Mouse (Mus musculus) CH12.LX (cell line): ENCODE measurements at regions not wholly inside any gene's neighbourhood (a gene's known extent, or its start where the extent isn't known, plus 50 kb on each side); places are given as distances from the start of the nearest gene placed in this dataset.

Experiments
- DNase-seq: peaks from one replicate; pipeline ENCODE4 v3.0.0-alpha.2; 2013; ENCODE audit errors: extremely low read depth
- H3K27ac ChIP-seq: 2 replicates; pipeline ENCODE4 v1.5.1; 2012; ENCODE audit warnings: low read depth, mild to moderate bottlenecking, control low read depth, moderate library complexity; ENCODE audit not compliant: insufficient read depth
- H3K27me3 ChIP-seq: replicated peaks from 2 replicates; pipeline ENCODE3; 2012; ENCODE audit warnings: inconsistent platforms
- H3K36me3 ChIP-seq, 2 experiments: replicated peaks in 1 of 2; 2 replicates each; pipeline versions ENCODE3 to v1.6.1; 2012; ENCODE audit warnings: inconsistent platforms in 1 of 2, low read length in 1 of 2, mild to moderate bottlenecking in 1 of 2, mixed read lengths in 1 of 2, moderate library complexity in 1 of 2; ENCODE audit not compliant: control insufficient read depth in 1 of 2, insufficient read depth in 1 of 2
- H3K4me1 ChIP-seq, 2 experiments: 2 replicates each; pipeline ENCODE4 v1.6.1; 2012; ENCODE audit warnings: inconsistent platforms in 1 of 2, moderate library complexity in 1 of 2; ENCODE audit not compliant: insufficient read depth in 2 of 2, control insufficient read depth in 1 of 2
- H3K4me2 ChIP-seq: 2 replicates; pipeline ENCODE4 v1.6.1; 2012; ENCODE audit warnings: low read depth, mild to moderate bottlenecking, control low read depth; ENCODE audit not compliant: poor library complexity, insufficient read depth, severe bottlenecking
- H3K4me3 ChIP-seq, 3 experiments: fragments of 150-350 bp in 1 of 3; sonication (generic) in 1 of 3; replicated peaks in 1 of 3; 2 replicates each; pipeline versions ENCODE3 to v1.5.1; 2011 to 2012; ENCODE audit warnings: low read depth in 2 of 3, low read length in 2 of 3, mild to moderate bottlenecking in 2 of 3, moderate library complexity in 2 of 3, control low read depth in 1 of 3, improper control_type of control experiment in 1 of 3, inconsistent platforms in 1 of 3, mixed read lengths in 1 of 3; ENCODE audit not compliant: poor library complexity in 1 of 3
- H3K79me2 ChIP-seq: replicated peaks from 2 replicates; pipeline ENCODE4 v1.6.1; 2012; ENCODE audit warnings: mild to moderate bottlenecking, moderate library complexity; ENCODE audit not compliant: control insufficient read depth, poor library complexity, insufficient read depth, severe bottlenecking; ENCODE audit errors: extremely low read depth
- H3K9ac ChIP-seq: 2 replicates; pipeline ENCODE4 v1.6.1; 2012; ENCODE audit warnings: low read depth, mild to moderate bottlenecking, control low read depth, moderate library complexity; ENCODE audit not compliant: insufficient read depth
- H3K9me3 ChIP-seq: replicated peaks from 2 replicates; pipeline ENCODE3; 2012; ENCODE audit warnings: low read length, inconsistent platforms, mixed read lengths
- ETS1 ChIP-seq: conservative IDR thresholded peaks from 2 replicates; pipeline ENCODE4 v1.6.1; 2012; ENCODE audit warnings: low read depth, mild to moderate bottlenecking, inconsistent platforms, low read length, improper control_type of control experiment, moderate library complexity
- HCFC1 ChIP-seq: IDR thresholded peaks from 2 replicates; pipeline ENCODE4 v1.6.1; 2012; ENCODE audit warnings: low read depth, mild to moderate bottlenecking, inconsistent platforms, low read length, improper control_type of control experiment
- MAFK ChIP-seq: IDR thresholded peaks from 2 replicates; pipeline ENCODE4 v1.6.1; 2011; ENCODE audit warnings: low read length, improper control_type of control experiment; ENCODE audit not compliant: insufficient replicate concordance
- MAZ ChIP-seq: IDR thresholded peaks from 2 replicates; pipeline ENCODE4 v1.6.1; 2012; ENCODE audit warnings: low read depth, mild to moderate bottlenecking, inconsistent platforms, low read length, improper control_type of control experiment, moderate library complexity
- MEF2A ChIP-seq: IDR thresholded peaks from 2 replicates; pipeline ENCODE4 v1.6.1; 2014; ENCODE audit warnings: low read depth, mild to moderate bottlenecking, inconsistent platforms, low read length, improper control_type of control experiment, borderline replicate concordance
- NRF1 ChIP-seq: IDR thresholded peaks from 2 replicates; pipeline ENCODE4 v1.6.1; 2014; ENCODE audit warnings: low read depth, mild to moderate bottlenecking, inconsistent platforms, low read length, improper control_type of control experiment, moderate library complexity
- RAD21 ChIP-seq: IDR thresholded peaks from 2 replicates; pipeline ENCODE4 v1.6.1; 2011; ENCODE audit warnings: low read depth, mild to moderate bottlenecking, low read length, improper control_type of control experiment, moderate library complexity
- SIN3A ChIP-seq: IDR thresholded peaks from 2 replicates; pipeline ENCODE4 v1.6.1; 2012; ENCODE audit warnings: low read length, improper control_type of control experiment, inconsistent platforms
- TBP ChIP-seq: conservative IDR thresholded peaks from 2 replicates; pipeline ENCODE4 v1.6.1; 2011; ENCODE audit warnings: low read depth, low read length, improper control_type of control experiment
- TCF12 ChIP-seq: IDR thresholded peaks from 2 replicates; pipeline ENCODE4 v1.6.1; 2014; ENCODE audit warnings: low read depth, mild to moderate bottlenecking, inconsistent platforms, low read length, improper control_type of control experiment
- USF2 ChIP-seq: conservative IDR thresholded peaks from 2 replicates; pipeline ENCODE4 v1.6.1; 2011; ENCODE audit warnings: low read depth, low read length, improper control_type of control experiment
- ZC3H11A ChIP-seq: IDR thresholded peaks from 2 replicates; pipeline ENCODE4 v1.6.1; 2012; ENCODE audit warnings: low read depth, mild to moderate bottlenecking, inconsistent platforms, low read length, improper control_type of control experiment
- ZKSCAN1 ChIP-seq: IDR thresholded peaks from 2 replicates; pipeline ENCODE4 v1.6.1; 2012; ENCODE audit warnings: low read depth, inconsistent platforms, low read length, improper control_type of control experiment, borderline replicate concordance
- ZNF384 ChIP-seq: IDR thresholded peaks from 2 replicates; pipeline ENCODE4 v1.6.1; 2012; ENCODE audit warnings: low read depth, low read length, improper control_type of control experiment, inconsistent platforms
- dilution Hi-C: fragments of 300-500 bp; cut with MboI; formaldehyde crosslinking; loops from 2 replicates; pipeline ENCODE4 v1.14.3; 2020; ENCODE audit warnings: low sequenced_read_pairs; ENCODE audit not compliant: extremely low pct_unique_long_range_greater_than_20kb, extremely low pct_ligation_motif_present
- in situ Hi-C: fragments of 300-500 bp; cut with MboI; formaldehyde crosslinking; loops from 3 replicates; pipeline ENCODE4 v1.14.3; 2019; ENCODE audit warnings: low sequenced_read_pairs, low pct_ligation_motif_present, low pct_unique_long_range_greater_than_20kb, mixed read lengths

- H3K4me2 ChIP-seq, result no peak overlapping the region
- H3K9me3 ChIP-seq, result no peaks in the 10 kb centered on the region
- dilution Hi-C loops, result no loop called here
- H3K36me3 ChIP-seq, result no peaks in the 10 kb centered on the region
- TF ChIP-seq NRF1 (no peak), TCF12 (no peak), ZKSCAN1 (no peak), MEF2A (no peak), HCFC1 (no peak), MAFK (no peak), ZNF384 (no peak), TBP (no peak), MAZ (no peak), ETS1 (no peak), USF2 (no peak)
- no peak for DNase-seq
- H3K9ac ChIP-seq, result peak overlapping the region; percentile 26; the same call in 1 of the 2 replicates
- H3K4me1 ChIP-seq, result peaks cover 3 to 11% of the 10 kb centered on the region in 2 experiments
- no peaks in the 10 kb centered on the region for H3K79me2 ChIP-seq
- H3K27me3 ChIP-seq, result no peaks in the 10 kb centered on the region
- no peak overlapping the region for H3K4me3 ChIP-seq
- in situ Hi-C loops, result loop anchor here (10.0 kb wide), 1 partner anchor 60 kb away; no protein-coding TSS in a partner anchor
- no peak overlapping the region for H3K27ac ChIP-seq
These were observed 217.5 kb downstream of the Pten start for GRCm38 (mm10) chr19:32974778-32975240.

- in situ Hi-C loops (loop anchor here (10.0 kb wide), 1 partner anchor 59 kb away; no protein-coding TSS in a partner anchor), dilution Hi-C loops (no loop called here)
- Histone ChIP-seq H3K79me2 (no peaks in the 10 kb centered on the region), H3K27me3 (no peaks in the 10 kb centered on the region), H3K9me3 (no peaks in the 10 kb centered on the region), H3K4me1 (peaks cover 3 to 16% of the 10 kb centered on the region in 2 experiments), H3K36me3 (no peaks in the 10 kb centered on the region), H3K4me2 (no peak overlapping the region), H3K4me3 (no peak overlapping the region), H3K27ac (no peak overlapping the region), H3K9ac (peak overlapping the region; percentile 26; the same call in 1 of the 2 replicates)
- peak; percentile 84 for TF ChIP-seq ZNF384
- no peak for TF ChIP-seq SIN3A
- no peak for TF ChIP-seq ZC3H11A
- no peak for TF ChIP-seq RAD21
- no peak for TF ChIP-seq NRF1
- TF ChIP-seq TBP, result no peak
- TF ChIP-seq TCF12, result no peak
- no peak for DNase-seq
These were observed 218.0 kb downstream of the Pten start for GRCm38 (mm10) chr19:32975303-32975702.
